Mouse (Mus musculus): ENCODE results near the gene Mical3.

Gene Mical3

DNA sequence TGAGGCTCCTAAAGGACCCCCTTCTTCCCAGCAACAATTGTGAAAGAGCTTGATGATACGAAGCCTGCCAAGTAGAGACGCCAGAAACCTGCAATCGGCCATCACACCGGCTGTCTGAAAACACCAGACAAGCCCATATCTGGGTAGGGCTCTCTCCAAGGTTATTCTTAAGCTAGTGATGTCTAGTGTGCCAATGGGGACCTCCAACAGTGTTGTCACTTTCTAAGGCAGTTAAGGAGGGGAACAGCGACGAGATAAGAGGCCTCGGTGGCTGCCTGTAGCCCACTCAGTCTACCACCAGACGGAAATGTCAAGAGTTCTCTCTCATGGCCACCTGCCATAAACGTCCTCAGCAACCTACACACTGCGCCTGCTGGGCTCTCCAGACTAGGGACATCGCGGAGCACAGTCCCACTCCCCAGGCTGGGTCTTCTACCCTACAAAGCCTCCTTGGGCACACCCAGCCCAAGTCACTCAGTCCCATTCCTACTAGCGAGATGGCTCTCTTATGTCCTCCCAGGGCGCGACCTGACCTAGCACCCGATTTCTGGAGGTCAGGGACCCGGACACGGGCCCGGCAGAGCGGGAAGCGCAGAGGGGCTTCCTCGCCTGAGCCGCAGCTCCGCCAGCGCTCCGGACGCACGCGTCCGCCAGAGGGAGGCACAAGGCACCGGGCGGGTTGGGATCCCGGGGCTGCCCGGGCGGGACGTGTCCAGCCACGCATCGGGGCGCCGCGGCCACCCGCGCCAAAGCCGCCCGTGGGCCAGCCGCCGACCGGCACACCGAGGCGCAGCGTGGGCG, 21.4 kb downstream of the Mical3 start:
- DNase-seq (ENCODE audit: low read depth, low spot score) = peak; percentile 21

GRCm38 (mm10) chr6:121108075-121108474, 22.7 kb downstream of the Mical3 start:
- H3K36me3 ChIP-seq (ENCODE audit: control insufficient read depth, insufficient read depth, low read length, poor library complexity, severe bottlenecking) = no peaks in the 10 kb centered on the region
- H3K27me3 ChIP-seq (ENCODE audit: control insufficient read depth, insufficient read depth, low read length, poor library complexity, severe bottlenecking) = no peaks in the 10 kb centered on the region
- no peak for DNase-seq (ENCODE audit: low read depth, low spot score)

More for the DNA sequence above, 21.4 kb downstream of the Mical3 start:
- Histone ChIP-seq H3K36me3 (ENCODE audit: control insufficient read depth, insufficient read depth, low read length, poor library complexity, severe bottlenecking) (no peaks in the 10 kb centered on the region), H3K27me3 (ENCODE audit: control insufficient read depth, insufficient read depth, low read length, poor library complexity, severe bottlenecking) (no peaks in the 10 kb centered on the region)

DNA sequence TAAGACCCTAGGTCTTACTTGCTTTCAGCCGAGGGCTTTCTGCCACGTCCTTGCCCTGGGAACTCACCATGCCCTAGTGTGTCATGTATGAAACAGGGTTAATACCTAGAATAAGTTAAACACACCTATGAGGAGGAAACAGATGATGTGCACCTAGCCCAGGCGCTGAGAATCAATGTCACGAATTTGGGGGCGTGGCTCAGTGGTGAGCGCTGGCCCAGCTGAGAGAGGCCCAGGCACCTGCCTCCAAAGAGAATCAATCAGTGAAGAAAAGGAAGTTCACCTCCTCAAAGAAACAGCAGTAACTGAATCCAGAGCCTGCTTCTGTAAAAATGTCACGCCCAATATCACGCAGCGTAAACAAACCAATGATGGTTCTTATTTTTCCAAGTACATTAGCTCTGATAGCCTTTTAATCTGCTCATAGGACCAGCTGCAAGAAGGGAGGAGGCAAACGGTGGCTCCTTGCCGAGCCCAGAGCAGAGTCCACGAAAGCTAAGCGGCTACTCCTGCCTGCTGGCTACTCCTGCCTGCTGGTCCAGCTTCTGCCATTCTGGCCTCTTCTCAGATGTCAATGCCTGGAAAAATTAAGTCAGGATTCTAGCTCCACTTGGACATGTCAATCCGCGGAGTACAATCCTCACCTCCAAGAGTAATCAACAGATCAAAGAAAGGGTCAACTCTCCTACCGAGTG, 23.9 kb downstream of the Mical3 start:
- H3K36me3 ChIP-seq (ENCODE audit: control insufficient read depth, insufficient read depth, low read length, poor library complexity, severe bottlenecking) = no peaks in the 10 kb centered on the region
- H3K27me3 ChIP-seq (ENCODE audit: control insufficient read depth, insufficient read depth, low read length, poor library complexity, severe bottlenecking) = no peaks in the 10 kb centered on the region
- DNase-seq (ENCODE audit: low read depth, low spot score) = no peak

- no peak for DNase-seq (ENCODE audit: low read depth, low spot score)
- Histone ChIP-seq H3K36me3 (ENCODE audit: control insufficient read depth, insufficient read depth, low read length, poor library complexity, severe bottlenecking) (no peaks in the 10 kb centered on the region), H3K27me3 (ENCODE audit: control insufficient read depth, insufficient read depth, low read length, poor library complexity, severe bottlenecking) (no peaks in the 10 kb centered on the region)
Observed at GRCm38 (mm10) chr6:121105726-121106125, 25.1 kb downstream of the Mical3 start.

GRCm38 (mm10) chr6:121103406-121104171, 27.2 kb downstream of the Mical3 start:
- DNase-seq (ENCODE audit: low read depth, low spot score) = no peak
- Histone ChIP-seq H3K36me3 (ENCODE audit: control insufficient read depth, insufficient read depth, low read length, poor library complexity, severe bottlenecking) (no peaks in the 10 kb centered on the region), H3K27me3 (ENCODE audit: control insufficient read depth, insufficient read depth, low read length, poor library complexity, severe bottlenecking) (no peaks in the 10 kb centered on the region)

GRCm38 (mm10) chr6:121102941-121103340, 27.9 kb downstream of the Mical3 start:
- Histone ChIP-seq H3K27me3 (ENCODE audit: control insufficient read depth, insufficient read depth, low read length, poor library complexity, severe bottlenecking) (no peaks in the 10 kb centered on the region), H3K36me3 (ENCODE audit: control insufficient read depth, insufficient read depth, low read length, poor library complexity, severe bottlenecking) (no peaks in the 10 kb centered on the region)
- no peak for DNase-seq (ENCODE audit: low read depth, low spot score)

- no peaks in the 10 kb centered on the region for H3K36me3 ChIP-seq (ENCODE audit: control insufficient read depth, insufficient read depth, low read length, poor library complexity, severe bottlenecking)
- H3K27me3 ChIP-seq (ENCODE audit: control insufficient read depth, insufficient read depth, low read length, poor library complexity, severe bottlenecking) = no peaks in the 10 kb centered on the region
- no peak for DNase-seq (ENCODE audit: low read depth, low spot score)
Observed at GRCm38 (mm10) chr6:121102084-121102483, 28.7 kb downstream of the Mical3 start.

DNA sequence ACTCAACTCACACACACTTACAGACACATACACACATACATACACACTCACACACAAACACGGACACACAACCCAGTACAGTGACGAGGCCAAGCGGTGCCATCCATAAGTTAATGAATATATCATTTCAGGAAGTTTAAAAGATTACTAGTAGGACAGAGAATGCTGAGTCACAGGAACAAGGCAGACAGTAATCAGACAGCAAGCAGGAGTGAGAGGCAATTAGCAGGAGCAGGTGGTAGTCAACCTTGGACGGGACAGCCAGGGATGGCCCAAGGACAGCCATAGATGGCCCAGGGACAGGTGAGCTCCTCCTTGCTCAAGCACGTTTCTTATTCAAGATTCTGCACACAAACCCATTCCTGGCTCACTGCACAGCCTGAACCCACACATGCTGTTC, 29.6 kb downstream of the Mical3 start:
- Histone ChIP-seq H3K36me3 (ENCODE audit: control insufficient read depth, insufficient read depth, low read length, poor library complexity, severe bottlenecking) (no peaks in the 10 kb centered on the region), H3K27me3 (ENCODE audit: control insufficient read depth, insufficient read depth, low read length, poor library complexity, severe bottlenecking) (no peaks in the 10 kb centered on the region)
- no peak for DNase-seq (ENCODE audit: low read depth, low spot score)

DNA sequence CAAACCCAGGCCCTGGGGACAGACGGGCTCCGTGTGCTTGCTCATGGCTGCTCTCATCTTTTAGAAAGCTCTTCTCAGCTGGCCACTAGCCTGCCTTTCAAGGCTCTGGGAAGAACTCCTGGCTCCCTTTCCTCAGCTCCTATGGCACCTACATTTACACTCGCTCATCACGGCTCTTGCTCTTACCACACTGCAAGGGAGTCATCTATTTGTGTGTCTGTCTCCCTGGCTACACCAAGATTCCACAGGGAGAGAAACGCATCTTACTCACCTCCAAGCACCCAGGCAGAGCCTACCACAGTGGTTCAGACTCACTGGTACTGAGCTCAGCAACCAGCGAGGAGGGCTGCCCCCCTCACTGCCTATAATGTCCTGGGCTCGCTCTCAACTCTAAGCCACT, 31.0 kb downstream of the Mical3 start:
- no peaks in the 10 kb centered on the region for H3K36me3 ChIP-seq (ENCODE audit: control insufficient read depth, insufficient read depth, low read length, poor library complexity, severe bottlenecking)
- H3K27me3 ChIP-seq (ENCODE audit: control insufficient read depth, insufficient read depth, low read length, poor library complexity, severe bottlenecking) = no peaks in the 10 kb centered on the region
- DNase-seq (ENCODE audit: low read depth, low spot score) = no peak

GRCm38 (mm10) chr6:121099228-121099608, 31.6 kb downstream of the Mical3 start:
- no peaks in the 10 kb centered on the region for H3K36me3 ChIP-seq (ENCODE audit: control insufficient read depth, insufficient read depth, low read length, poor library complexity, severe bottlenecking)
- no peak for DNase-seq (ENCODE audit: low read depth, low spot score)
- no peaks in the 10 kb centered on the region for H3K27me3 ChIP-seq (ENCODE audit: control insufficient read depth, insufficient read depth, low read length, poor library complexity, severe bottlenecking)

- H3K36me3 ChIP-seq (ENCODE audit: control insufficient read depth, insufficient read depth, low read length, poor library complexity, severe bottlenecking) = no peaks in the 10 kb centered on the region
- DNase-seq (ENCODE audit: low read depth, low spot score) = no peak
Observed at GRCm38 (mm10) chr6:121098511-121099227, 32.1 kb downstream of the Mical3 start.

GRCm38 (mm10) chr6:121098109-121098508, 32.7 kb downstream of the Mical3 start:
- H3K36me3 ChIP-seq (ENCODE audit: control insufficient read depth, insufficient read depth, low read length, poor library complexity, severe bottlenecking) = no peaks in the 10 kb centered on the region
- DNase-seq (ENCODE audit: low read depth, low spot score) = no peak
- H3K27me3 ChIP-seq (ENCODE audit: control insufficient read depth, insufficient read depth, low read length, poor library complexity, severe bottlenecking) = no peaks in the 10 kb centered on the region

More at GRCm38 (mm10) chr6:121098511-121099227, 32.1 kb downstream of the Mical3 start:
- no peaks in the 10 kb centered on the region for H3K27me3 ChIP-seq (ENCODE audit: control insufficient read depth, insufficient read depth, low read length, poor library complexity, severe bottlenecking)

- DNase-seq (ENCODE audit: low read depth, low spot score) = no peak
- Histone ChIP-seq H3K27me3 (ENCODE audit: control insufficient read depth, insufficient read depth, low read length, poor library complexity, severe bottlenecking) (no peaks in the 10 kb centered on the region), H3K36me3 (ENCODE audit: control insufficient read depth, insufficient read depth, low read length, poor library complexity, severe bottlenecking) (no peaks in the 10 kb centered on the region)
Observed at GRCm38 (mm10) chr6:121096862-121097261, 33.9 kb downstream of the Mical3 start.

GRCm38 (mm10) chr6:121096390-121096789, 34.4 kb downstream of the Mical3 start:
- H3K36me3 ChIP-seq (ENCODE audit: control insufficient read depth, insufficient read depth, low read length, poor library complexity, severe bottlenecking) = no peaks in the 10 kb centered on the region
- H3K27me3 ChIP-seq (ENCODE audit: control insufficient read depth, insufficient read depth, low read length, poor library complexity, severe bottlenecking) = no peaks in the 10 kb centered on the region
- DNase-seq (ENCODE audit: low read depth, low spot score) = no peak

Measured in splenic B cell, adult 2 months (primary cell).